Mouse (Mus musculus) liver, adult 2 months (tissue): Measurements from ENCODE around the gene Cadm1. TPM values are rescaled to one million over a fixed set of nuclear protein-coding genes. Genes with fewer than 3 reads are reported as not detected.
A peak's percentile ranks its signal among the peaks of the same experiment; 100 is the strongest.

Experiments
- DNase-seq: peaks from one replicate; pipeline ENCODE4 v3.0.0-alpha.2; 2011; ENCODE audit warnings: low read depth, low spot score; ENCODE audit errors: extremely low read depth
- H3K27ac ChIP-seq: fragments of 200-500 bp; replicated peaks from 2 replicates; pipeline ENCODE4 v1.5.1; 2012; ENCODE audit warnings: low read depth, mild to moderate bottlenecking, control low read depth, inconsistent platforms, low read length; ENCODE audit not compliant: insufficient read depth
- H3K27me3 ChIP-seq: fragments of 200-500 bp; 2 replicates; pipeline ENCODE4 v1.6.1; 2012; ENCODE audit warnings: mild to moderate bottlenecking, moderate library complexity, low read length, inconsistent platforms; ENCODE audit not compliant: control insufficient read depth, insufficient read depth
- H3K36me3 ChIP-seq: fragments of 200-500 bp; 2 replicates; pipeline ENCODE4 v1.6.1; 2012; ENCODE audit warnings: low read length, inconsistent platforms; ENCODE audit not compliant: control insufficient read depth, insufficient read depth
- H3K4me1 ChIP-seq: fragments of 200-500 bp; 2 replicates; pipeline ENCODE4 v1.6.1; 2011; ENCODE audit warnings: low read length; ENCODE audit not compliant: control insufficient read depth, insufficient read depth
- H3K4me3 ChIP-seq: fragments of 200-500 bp; 2 replicates; pipeline ENCODE4 v1.5.1; 2011; ENCODE audit warnings: low read depth, mild to moderate bottlenecking, control low read depth, low read length, moderate library complexity; ENCODE audit not compliant: insufficient read depth
- H3K79me2 ChIP-seq: fragments of 200-500 bp; 2 replicates; pipeline ENCODE4 v1.6.1; 2012; ENCODE audit warnings: inconsistent platforms, mild to moderate bottlenecking, low read length, moderate library complexity; ENCODE audit not compliant: control insufficient read depth, insufficient read depth
- H3K9ac ChIP-seq: fragments of 200-500 bp; 2 replicates; pipeline ENCODE4 v1.6.1; 2012; ENCODE audit warnings: low read depth, mild to moderate bottlenecking, control low read depth, inconsistent platforms, low read length
- CTCF ChIP-seq: fragments of 200-500 bp; IDR thresholded peaks from 2 replicates; pipeline ENCODE4 v1.5.1; 2011; ENCODE audit warnings: low read depth, low read length, control low read depth
- POLR2A ChIP-seq: fragments of 200-500 bp; IDR thresholded peaks from 2 replicates; pipeline ENCODE4 v1.6.1; 2011; ENCODE audit warnings: low read length, control low read depth; ENCODE audit not compliant: insufficient read depth; ENCODE audit errors: extremely low read depth
- WGBS: fragments of 180-500 bp; shearing (Covaris S2); methylation state at CpG from one replicate; pipeline ENCODE4 v1.1.7; 2018; 5-methylcytosine and 5-hydroxymethylcytosine counted together
- polyA plus RNA-seq: library from polyadenylated mRNA; depleted of rRNA; stranded (reverse); fragments of >200 nt; gene quantifications from 2 replicates; pipeline ENCODE4 v1.2.3, GENCODE M21; 2012
- total RNA-seq: library from RNA; depleted of rRNA; stranded (reverse); fragments of >200 nt; gene quantifications from 2 replicates; pipeline ENCODE4 v1.2.3, GENCODE M21; 2014

The Cadm1 gene
- total and polyA plus RNA-seq, 2 experiments: 12.5 to 21.4 TPM

DNA sequence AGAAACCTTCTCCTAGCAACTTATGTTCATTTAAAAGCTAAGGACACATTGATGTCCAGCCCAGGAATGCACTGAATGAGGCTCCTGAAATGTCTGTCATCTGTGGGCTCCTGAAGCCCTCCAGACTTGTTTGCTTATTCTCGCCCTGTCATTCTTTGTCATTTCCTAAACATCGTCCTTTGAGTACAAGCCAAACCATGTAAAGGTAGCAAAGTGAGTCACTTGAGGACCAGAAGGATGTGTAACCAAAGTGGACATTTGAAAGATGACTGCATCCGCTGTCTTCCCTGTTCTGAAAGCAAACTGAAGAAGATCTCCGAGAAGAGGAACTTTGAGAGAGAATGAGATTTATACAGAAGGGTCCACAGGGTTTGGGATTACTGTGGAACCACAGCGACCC is 157.6 kb downstream of the Cadm1 start:
- Histone ChIP-seq H3K79me2 (no peaks in the 10 kb centered on the region), H3K4me1 (peaks cover 2% of the 10 kb centered on the region), H3K9ac (no peak overlapping the region), H3K27ac (no peak overlapping the region), H3K4me3 (no peak overlapping the region), H3K36me3 (no peaks in the 10 kb centered on the region), H3K27me3 (no peaks in the 10 kb centered on the region)
- WGBS: 94% methylated on average over 5 of the region's 5 CpGs
- TF ChIP-seq CTCF (no peak), POLR2A (no peak)
- no peak for DNase-seq

DNA sequence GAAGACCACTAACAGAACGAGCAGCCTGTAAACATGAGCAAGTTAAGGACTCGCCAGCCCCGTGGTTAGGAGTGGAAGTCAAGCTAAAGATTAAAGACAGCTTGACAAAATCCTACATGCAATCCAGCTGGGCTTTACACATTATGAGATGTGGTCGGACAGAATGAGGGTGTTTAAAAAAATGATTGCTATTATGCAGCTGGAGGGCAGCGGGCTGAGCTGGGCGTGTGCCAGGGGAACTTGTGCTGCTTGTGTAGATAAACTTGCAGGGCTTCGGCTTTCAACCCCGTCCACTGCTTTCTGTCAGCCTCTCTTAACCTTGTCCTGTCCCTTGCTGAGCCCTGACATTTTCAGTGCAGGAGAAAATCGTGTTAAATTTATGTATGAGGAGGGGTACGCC is 158.3 kb downstream of the Cadm1 start:
- Histone ChIP-seq H3K27me3 (no peaks in the 10 kb centered on the region), H3K79me2 (no peaks in the 10 kb centered on the region), H3K36me3 (no peaks in the 10 kb centered on the region), H3K4me3 (no peak overlapping the region), H3K27ac (no peak overlapping the region), H3K4me1 (no peaks in the 10 kb centered on the region), H3K9ac (no peak overlapping the region)
- 63% methylated on average over 10 of the region's 10 CpGs for WGBS
- DNase-seq: peak; percentile 14
- TF ChIP-seq CTCF: no peak
- TF ChIP-seq POLR2A: no peak

GRCm38 (mm10) chr9:47692911-47693310 is 162.9 kb downstream of the Cadm1 start:
- Histone ChIP-seq H3K4me1 (no peaks in the 10 kb centered on the region), H3K36me3 (no peaks in the 10 kb centered on the region), H3K9ac (no peak overlapping the region), H3K79me2 (no peaks in the 10 kb centered on the region), H3K27ac (no peak overlapping the region), H3K27me3 (no peaks in the 10 kb centered on the region), H3K4me3 (no peak overlapping the region)
- no peak for TF ChIP-seq POLR2A
- TF ChIP-seq CTCF: no peak
- WGBS: 35% methylated on average over 13 of the region's 13 CpGs
- peak; percentile 73 for DNase-seq

DNA sequence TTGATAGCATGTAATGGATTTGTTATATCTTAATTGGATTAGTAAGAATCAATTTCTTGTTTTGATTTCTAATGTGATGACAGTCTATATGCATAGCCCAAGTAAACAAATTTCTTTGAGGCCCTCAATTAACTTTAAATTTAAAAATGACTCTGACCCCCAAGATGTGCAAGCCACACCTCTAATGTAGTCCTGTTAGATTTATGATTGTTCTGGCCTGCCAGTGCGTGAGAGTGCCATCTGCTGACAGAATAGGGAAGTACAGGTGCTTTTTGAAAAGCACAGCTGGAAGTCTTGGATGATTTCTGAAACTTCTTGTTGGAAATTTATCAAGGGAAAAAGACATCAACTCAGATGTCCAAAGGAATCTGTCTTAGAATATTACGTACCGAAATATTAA is 169.1 kb downstream of the Cadm1 start:
- Histone ChIP-seq H3K4me3 (no peak overlapping the region), H3K27ac (no peak overlapping the region), H3K79me2 (0 out of 2 replicates have a peak, but pooled peaks cover 3% of the 10 kb centered on the region), H3K9ac (no peak overlapping the region), H3K27me3 (no peaks in the 10 kb centered on the region; the same call in 1 of the 2 replicates), H3K36me3 (no peaks in the 10 kb centered on the region), H3K4me1 (no peaks in the 10 kb centered on the region)
- WGBS: 41% methylated on average over 3 of the region's 3 CpGs
- peak; percentile 48 for DNase-seq
- TF ChIP-seq POLR2A (no peak), CTCF (peak; percentile 69)

- Histone ChIP-seq H3K9ac (no peak overlapping the region), H3K4me1 (no peaks in the 10 kb centered on the region), H3K27me3 (no peaks in the 10 kb centered on the region; the same call in 1 of the 2 replicates), H3K36me3 (no peaks in the 10 kb centered on the region), H3K27ac (no peak overlapping the region), H3K79me2 (0 out of 2 replicates have a peak, but pooled peaks cover 3% of the 10 kb centered on the region), H3K4me3 (no peak overlapping the region)
- TF ChIP-seq POLR2A (no peak), CTCF (no peak)
- 94% methylated on average over 5 of the region's 5 CpGs for WGBS
- no peak for DNase-seq
Measured at GRCm38 (mm10) chr9:47700021-47700420, 170.0 kb downstream of the Cadm1 start.

GRCm38 (mm10) chr9:47703026-47703876 is 173.3 kb downstream of the Cadm1 start:
- Histone ChIP-seq H3K4me3 (no peak overlapping the region), H3K9ac (no peak overlapping the region), H3K36me3 (no peaks in the 10 kb centered on the region), H3K27ac (no peak overlapping the region), H3K79me2 (0 out of 2 replicates have a peak, but pooled peaks cover 3% of the 10 kb centered on the region), H3K4me1 (0 out of 2 replicates have a peak, but pooled peaks cover 2% of the 10 kb centered on the region), H3K27me3 (no peaks in the 10 kb centered on the region; the same call in 1 of the 2 replicates)
- WGBS: 81% methylated on average over 19 of the region's 19 CpGs
- peak; percentile 35 for DNase-seq
- TF ChIP-seq POLR2A (no peak), CTCF (no peak)
